Mouse (Mus musculus): ENCODE measurements at regions not wholly inside any gene's neighbourhood (a gene's known extent, or its start where the extent isn't known, plus 50 kb on each side); places are given as distances from the start of the nearest gene placed in this dataset.

- no peak for DNase-seq
These were observed 230.6 kb downstream of the Snx10 start for GRCm38 (mm10) chr6:51754239-51754681.

- peak; percentile 69 for DNase-seq
These were observed 233.4 kb downstream of the Snx10 start for GRCm38 (mm10) chr6:51757131-51757530.

DNA sequence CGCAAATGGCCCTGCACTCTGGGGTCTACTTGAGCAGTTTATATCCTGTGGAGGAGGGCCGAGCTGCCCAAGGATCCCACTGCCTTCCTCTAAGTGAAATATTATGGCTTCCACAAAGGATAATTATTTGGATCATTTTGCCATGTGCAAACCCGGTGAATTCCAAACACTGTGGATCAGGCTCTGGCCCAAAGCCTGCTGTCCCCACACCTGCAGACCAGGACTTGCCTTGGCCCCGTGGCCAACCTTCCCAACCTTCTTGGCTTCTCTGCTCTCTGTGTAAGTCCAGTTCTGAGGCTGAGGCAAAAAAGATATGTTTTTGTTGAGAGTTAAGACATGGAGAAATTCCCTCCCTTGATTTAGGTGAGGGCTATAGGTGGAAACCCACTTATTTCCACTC is 234.0 kb downstream of the Snx10 start:
- DNase-seq: no peak

- DNase-seq: peak; percentile 46
These were observed 235.1 kb downstream of the Snx10 start for GRCm38 (mm10) chr6:51758781-51759180.

DNA sequence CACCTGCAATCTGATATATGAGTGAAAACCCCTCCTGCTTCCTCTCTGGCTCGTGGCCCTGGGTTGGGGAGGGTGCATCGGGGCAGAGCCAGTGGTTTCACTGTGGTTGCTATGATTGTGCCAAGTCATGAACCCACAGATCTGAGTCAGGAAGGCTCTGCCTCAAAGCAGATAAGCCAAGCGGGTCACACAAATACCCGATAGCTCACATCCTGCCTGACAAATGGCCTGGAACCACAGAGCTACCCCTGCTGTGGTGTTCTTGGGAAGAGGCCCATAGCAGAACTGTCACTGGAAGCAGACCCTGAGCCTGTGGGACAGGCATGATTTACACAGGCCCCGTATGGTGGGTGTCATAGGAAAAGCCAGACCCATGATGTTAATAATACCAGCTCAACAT is 236.7 kb downstream of the Snx10 start:
- DNase-seq: no peak

DNA sequence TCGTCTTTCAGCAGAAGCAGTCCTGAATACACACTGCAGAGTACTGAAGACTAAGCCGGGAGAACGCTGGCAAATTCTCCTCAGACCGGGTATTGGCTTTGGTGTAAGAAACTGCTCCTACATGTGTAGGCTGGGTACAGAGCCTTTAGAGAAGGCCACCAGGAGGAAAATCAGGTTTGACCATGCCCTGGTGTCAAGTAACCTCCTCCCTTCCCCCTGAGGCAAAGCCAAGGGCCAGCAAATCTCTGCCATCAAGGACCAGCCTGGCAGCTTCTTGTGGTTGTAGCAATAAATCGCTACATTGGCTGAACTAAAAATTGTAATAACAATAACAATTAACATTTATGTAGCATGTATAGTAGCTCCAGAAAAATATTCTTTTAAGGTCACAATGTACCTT is 237.8 kb downstream of the Snx10 start:
- DNase-seq: peak; percentile 18

DNA sequence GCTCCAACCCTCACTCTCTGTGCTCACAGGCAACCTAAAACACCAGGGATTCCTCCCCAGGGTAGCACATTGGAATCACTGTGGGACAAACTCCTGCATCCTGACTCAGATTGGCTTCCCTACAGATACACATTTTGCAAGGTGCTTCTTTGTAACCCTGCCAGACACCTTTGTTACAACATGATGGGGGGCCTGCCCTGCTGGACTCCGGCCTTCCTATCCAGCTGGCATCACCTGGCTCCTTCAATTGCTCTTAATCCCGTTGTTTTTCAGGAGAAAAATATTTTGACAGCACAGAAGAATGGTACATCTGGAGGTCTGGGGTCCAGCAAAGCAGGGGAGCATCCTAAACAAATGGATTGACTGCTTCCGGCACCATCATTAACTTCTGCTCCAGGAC is 242.8 kb downstream of the Snx10 start:
- no peak for DNase-seq

DNA sequence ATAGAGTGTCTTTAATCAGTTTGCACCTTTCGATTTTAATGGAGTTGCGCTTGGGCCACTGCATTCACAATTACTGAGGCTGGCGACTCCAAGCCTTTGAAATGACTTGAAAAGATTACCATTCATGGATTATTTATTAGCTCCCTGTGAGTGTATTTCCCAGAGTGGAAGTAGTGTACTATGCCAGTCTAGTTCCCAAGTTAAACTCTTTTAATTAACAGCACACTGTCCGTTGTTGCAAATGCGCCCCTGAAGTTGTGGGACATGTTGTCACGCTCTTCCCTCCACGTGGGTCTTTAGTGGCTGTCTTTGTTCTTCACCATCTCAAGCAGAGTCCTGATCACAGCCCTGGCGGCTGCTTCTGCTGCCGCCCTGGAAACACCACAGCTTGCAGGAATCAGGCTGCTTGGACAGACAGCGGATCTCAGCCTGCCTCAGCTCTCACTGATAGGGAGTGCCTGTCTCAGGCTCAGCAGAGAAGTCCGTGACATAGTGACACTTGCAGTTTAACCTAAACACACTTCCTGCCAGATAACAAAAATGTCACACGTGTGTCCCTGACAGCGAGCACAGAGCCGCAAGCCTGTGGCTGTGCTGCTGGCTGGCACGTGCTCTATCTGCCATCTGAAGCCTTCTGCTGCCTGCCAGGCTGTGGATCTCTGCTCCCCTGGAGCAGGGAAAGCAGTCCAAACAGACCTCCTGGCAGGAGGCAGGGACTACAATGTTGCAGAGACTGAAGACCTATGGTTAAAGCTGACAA is 244.1 kb downstream of the Snx10 start:
- peak; percentile 54 for DNase-seq

DNA sequence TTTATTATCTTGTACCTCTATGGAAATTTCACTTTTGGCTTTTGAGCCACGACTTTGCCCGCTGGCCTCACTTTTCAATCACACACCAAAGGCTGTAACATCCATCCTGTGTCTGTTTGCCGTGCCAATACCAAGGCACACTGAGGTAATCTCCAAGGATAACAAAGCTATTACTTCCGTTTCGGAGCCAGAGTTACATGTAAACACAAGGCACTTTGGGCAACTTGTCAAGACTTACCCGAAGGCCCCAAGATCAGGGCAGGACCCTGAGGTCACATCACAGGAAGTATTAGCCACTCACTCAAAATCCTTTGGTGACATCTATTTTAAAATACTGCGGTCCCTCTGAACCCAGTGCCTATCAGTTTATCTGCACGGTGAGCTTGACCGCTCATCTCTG is 241.3 kb downstream of the Skap2 start:
- no peak for DNase-seq

DNA sequence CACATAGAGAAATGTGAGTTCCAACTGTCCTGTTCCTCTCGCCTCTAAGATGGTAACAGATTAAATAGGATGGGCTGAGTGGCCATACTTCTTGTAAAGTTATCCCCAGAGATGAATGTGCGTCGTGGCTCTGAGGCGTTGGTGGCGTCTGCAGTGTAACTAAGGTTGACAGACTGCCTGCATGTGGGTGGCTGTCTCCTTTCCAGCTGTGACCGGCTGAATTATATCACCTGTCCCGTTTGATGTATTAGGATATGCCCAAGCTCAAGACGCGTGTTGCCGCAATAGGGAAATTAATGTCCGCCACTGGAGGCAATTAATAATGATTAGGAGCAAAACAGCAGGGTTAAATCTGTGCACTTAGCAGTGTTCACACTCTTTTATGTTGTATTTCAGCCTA is 240.9 kb downstream of the Skap2 start:
- DNase-seq: no peak

- no peak for DNase-seq
These were observed 237.6 kb downstream of the Skap2 start for GRCm38 (mm10) chr6:51774771-51775170.

- no peak for DNase-seq
These were observed 226.7 kb downstream of the Skap2 start for GRCm38 (mm10) chr6:51785615-51786014.

DNA sequence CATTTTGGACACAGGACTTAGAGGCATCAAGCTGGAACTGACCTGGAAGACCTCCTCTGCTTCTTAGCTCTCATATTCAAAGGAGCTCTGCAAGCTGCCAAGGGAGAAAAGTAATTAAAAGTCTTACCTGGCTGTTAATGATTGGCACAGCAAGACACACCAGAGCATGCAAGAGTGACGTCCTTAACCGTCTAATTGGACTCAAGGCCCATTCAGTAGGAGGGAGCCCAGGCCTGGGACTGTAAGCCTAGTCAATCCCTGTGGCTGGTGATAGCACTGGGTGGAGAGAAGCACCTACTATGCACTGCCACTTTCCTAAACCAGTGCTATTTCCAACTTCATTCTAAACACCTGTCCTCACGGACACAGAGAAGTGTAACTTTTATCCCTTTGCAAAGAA is 225.5 kb downstream of the Skap2 start:
- DNase-seq: no peak

DNA sequence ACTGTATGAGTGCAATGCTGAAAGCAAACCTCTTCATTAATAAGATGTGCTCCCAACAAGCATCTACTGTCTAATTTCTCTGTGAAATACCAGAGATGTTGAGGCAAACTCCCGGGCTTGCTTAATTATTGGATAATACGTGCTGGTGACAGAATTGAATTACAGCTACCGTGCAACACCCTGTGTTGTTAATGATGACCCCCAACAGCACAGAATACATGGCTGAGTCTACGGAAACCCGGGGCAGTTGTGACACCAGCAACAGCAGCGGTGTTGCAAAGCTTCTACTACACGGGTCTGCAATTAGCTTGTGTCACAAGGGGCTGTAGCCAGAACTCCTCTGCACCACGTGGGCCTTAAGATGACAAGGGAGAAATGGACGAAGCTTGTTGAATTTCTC is 224.2 kb downstream of the Skap2 start:
- DNase-seq: no peak

- DNase-seq: no peak
These were observed 222.1 kb downstream of the Skap2 start for GRCm38 (mm10) chr6:51790293-51790692.

GRCm38 (mm10) chr6:51790693-51791092 is 221.7 kb downstream of the Skap2 start:
- DNase-seq: no peak

- peak; percentile 73 for DNase-seq
These were observed 217.0 kb downstream of the Skap2 start for GRCm38 (mm10) chr6:51795300-51795699.

- peak; percentile 72 for DNase-seq
These were observed 213.6 kb downstream of the Skap2 start for GRCm38 (mm10) chr6:51798577-51799240.

DNA sequence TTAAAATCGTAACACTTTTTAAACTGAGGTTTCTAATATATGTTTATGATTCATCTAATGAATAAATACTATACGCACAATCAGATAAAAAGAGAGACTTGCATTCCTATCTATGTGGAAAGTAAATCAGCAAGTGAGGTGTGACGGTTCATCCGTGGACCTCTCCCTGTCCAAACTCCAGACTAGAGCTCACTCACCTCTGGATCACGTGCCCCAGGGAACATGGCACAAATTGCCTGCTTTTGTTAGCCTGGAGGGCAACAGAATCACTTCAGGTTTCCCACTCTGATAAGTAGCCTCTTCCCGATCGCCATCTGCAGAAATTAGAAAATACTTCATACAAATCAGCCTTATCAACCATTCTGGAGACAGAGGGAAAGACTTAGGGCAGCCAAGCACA is 206.7 kb downstream of the Skap2 start:
- no peak for DNase-seq
